13 mouse cellular contexts compared by ENCODE assay signal in genomic region chr6:86276816-86277215, GRCm38 (mm10).
"Had no signal": no experiment of that assay in that cellular context is flagged by ENCODE, and none has a peak within 500 bp of the region (broad histone marks: within the 10 kb centered on the region; RNA-seq: fewer than 3 reads in every experiment).

No protein-coding gene starts in this region.

- DNase-seq: gastrocnemius, adult 2 months; gastrocnemius, postnatal 10 days; gastrocnemius, postnatal 25 days; heart, adult 18-20 months; heart, postnatal 10 days; heart, postnatal 4 days; kidney, adult 18-20 months; kidney, adult 8-10 months; kidney, postnatal 10 days; kidney, postnatal 25 days; kidney, postnatal 4 days; liver; liver, embryonic 13.5 days had no signal
